Mouse (Mus musculus): ENCODE measurements at regions not wholly inside any gene's neighbourhood (a gene's known extent, or its start where the extent isn't known, plus 50 kb on each side); places are given as distances from the start of the nearest gene placed in this dataset.

DNA sequence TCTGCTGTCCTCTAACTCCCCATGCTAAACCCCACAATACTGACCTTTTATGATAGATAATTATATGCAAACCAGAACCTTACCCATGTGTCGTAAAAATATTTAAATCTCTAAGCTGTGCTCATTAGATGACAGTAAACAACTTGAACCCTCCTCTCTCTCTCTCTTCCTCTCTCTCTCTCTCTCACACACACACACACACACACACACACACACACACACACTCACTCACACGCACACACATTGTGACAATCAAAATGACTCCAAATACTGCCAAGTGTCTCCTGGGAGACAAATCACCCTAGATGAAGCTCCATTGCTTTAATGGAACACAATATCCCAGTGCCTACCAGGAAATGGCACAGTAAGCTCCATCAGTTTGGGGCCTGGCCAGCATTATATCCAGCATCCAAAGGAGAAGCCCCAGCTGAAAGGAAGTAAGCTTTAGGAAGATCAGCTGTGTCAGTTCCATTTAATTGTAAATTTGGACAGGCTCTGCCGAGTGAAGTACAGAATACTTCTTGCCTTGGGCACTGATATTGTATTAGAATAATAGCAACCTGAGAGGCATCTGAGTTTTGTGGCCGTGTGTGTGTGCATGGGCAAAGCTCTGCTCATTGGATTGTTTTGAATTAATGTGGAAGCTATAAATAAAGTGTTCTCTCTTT is 220.7 kb downstream of the Fam84b start:
- peak in 1 of 2 experiments; percentile 13 for DNase-seq (ENCODE audit: low spot score in 2 of 2)

DNA sequence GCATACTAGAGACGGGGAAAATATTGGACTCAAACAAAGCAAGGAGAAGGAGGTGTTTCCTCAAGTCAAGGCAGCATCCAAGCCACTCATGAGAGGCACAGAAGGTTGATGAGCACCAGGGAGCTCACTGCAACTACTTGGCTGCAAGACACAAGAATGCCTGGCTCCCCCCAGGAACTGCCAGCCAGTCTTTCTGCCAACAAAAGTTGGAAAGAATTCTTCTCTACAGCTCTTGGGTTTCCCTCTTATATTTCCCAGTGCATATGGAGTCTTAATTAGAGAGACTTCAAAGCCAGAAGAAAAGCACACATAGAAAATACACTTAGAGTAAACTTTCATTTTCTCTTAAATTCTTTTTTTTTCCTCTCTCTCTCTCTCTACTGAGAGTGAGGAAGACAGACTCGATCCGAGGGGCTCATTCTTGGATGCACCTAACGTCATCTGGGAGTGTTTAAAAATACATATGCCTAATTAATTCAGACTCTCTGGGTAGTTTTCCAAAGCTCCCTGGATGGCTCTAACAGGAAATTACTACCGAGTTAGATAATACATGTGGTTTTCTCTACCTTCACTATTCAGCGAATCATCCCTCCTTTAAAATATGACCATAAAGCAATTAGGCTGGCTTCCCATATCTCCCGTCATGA is 222.7 kb downstream of the Fam84b start:
- peak in 1 of 2 experiments; percentile 4 for DNase-seq (ENCODE audit: low spot score in 2 of 2)

DNA sequence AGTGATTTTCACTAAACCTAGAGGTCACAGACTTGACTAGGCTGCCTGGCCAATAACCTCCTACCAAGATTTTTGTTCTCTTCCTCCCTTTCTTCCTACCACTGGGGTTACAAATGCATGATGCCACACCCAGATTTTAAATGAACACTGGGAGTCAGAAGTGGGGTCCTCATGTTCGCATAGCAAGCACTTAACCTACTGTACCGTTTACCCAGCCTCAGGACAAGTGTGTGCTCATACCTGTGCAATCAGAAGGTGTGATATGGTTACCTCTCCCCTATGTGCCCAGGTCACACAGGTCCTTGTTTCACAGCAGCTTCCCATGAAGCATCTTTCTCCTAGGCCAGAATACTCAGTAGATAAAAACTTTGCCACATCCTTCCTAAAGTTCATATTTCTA is 234.8 kb downstream of the Fam84b start:
- no peak for DNase-seq (ENCODE audit: low spot score in 2 of 2)

DNA sequence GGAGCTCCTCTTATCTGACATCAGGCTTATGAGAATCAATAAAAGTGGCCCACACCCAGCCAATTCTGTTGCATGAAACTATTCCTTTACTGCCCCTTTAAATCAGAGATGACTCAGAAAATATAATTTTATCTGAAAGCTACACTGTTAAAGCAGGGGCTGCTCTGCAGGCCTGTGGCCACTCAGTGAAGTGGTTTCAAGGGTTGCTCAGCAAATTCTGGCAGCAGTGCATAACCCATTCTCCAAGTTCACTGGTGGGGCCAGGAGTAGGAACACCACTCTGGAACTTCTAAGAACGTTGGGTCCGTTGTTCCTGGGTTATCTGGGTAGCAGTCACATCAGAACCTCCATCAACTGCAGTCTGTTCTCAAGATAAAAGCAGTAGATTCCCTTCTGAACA is 236.2 kb downstream of the Fam84b start:
- DNase-seq (ENCODE audit: low spot score in 2 of 2) = no peak

DNA sequence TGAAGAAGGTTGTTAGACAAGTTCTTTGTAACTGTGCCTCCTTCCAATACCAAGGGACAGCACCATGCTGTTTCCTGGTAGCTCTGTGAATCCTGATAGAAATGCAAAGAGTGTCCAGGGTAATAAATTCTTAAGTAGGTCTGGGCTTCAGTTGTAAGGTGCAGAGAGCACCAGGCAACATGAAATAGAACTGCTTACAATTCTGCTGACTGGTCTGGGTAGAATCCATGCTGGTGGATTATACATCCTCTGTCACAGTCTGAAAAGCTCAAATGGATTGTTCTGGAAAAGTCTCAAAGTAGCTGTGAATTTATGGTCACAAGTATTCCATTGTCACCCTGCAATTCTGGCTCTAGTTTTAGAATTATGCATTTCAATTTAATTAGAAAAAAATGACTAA is 251.7 kb downstream of the Fam84b start:
- no peak for DNase-seq (ENCODE audit: low spot score in 2 of 2)

DNA sequence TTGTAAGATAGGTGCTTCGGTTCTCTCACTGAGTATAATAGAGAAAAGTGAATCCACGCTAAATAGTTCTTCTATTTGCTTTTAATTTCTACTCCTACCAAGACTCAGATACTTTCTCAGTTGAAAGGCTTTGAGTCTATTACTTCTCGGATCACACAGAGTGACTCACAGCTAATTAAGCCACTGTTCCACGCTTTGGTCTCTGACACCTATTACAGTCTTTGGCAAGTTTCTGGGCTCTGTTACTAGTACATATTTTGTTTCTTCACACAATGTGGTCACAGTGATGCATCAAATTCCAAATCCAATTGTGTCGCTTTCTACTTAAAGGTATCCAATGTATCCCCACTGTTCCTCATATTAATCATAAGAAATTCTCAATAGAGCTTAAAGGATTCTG is 276.5 kb downstream of the Fam84b start:
- no peak for DNase-seq (ENCODE audit: low spot score in 2 of 2)

DNA sequence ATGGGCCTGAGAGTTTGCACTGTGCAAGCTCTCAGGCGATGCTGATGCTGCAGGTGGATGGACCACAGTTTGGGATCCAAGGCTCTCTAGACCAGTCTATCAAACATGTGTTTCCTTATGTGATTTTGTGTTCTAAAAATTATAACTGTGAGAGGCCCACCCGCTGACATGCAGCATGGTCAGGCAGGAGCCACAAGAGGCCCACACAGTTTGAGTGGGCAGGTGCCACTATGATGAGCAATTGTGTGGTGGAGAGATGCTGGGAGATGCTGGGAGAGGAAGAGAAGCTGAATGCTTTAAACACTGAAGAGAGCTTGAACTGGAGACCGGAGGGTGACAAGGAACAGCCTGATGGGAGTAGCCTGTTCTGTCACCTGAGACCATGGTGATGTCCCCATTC is 287.3 kb downstream of the Fam84b start:
- no peak for DNase-seq (ENCODE audit: low spot score in 2 of 2)

DNA sequence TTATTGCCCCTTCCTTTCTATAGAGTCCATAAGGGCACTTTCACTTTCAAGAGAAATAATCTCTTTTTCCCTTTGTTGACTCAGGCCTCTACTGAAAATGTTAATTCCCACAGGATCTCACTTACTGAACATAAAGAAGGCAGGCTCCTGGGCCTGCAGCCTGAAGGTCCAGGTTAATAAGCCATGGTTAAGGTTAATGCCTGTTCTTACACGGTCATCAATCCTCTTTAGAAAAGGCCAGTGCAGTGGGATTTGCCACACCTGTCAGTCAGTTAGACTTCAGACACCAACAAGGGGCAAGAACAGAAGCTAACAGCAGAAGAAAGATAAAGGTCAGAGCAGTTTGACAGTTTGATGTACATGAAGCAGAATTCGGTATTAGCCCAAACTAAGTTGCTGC is 288.6 kb downstream of the Fam84b start:
- no peak for DNase-seq (ENCODE audit: low spot score in 2 of 2)

DNA sequence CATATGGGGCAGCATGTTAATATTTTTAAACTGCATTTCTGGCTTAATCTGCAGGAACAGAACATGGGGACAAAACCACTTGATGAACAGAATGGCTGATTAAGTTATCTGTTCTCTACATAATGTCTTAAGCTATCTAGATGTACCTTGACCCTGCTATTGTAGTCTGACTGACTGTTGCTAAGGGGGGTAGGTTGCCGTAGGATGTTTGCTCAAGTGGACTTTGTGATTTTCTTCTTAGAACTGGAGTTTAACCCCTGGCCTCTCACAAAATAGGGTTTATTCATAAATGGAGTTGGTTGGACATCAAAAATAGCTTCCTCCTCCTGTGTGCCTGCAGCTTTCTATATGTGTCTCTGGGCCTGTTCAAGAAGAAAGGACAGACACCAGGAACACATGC is 292.9 kb downstream of the Fam84b start:
- DNase-seq (ENCODE audit: low spot score in 2 of 2) = no peak

DNA sequence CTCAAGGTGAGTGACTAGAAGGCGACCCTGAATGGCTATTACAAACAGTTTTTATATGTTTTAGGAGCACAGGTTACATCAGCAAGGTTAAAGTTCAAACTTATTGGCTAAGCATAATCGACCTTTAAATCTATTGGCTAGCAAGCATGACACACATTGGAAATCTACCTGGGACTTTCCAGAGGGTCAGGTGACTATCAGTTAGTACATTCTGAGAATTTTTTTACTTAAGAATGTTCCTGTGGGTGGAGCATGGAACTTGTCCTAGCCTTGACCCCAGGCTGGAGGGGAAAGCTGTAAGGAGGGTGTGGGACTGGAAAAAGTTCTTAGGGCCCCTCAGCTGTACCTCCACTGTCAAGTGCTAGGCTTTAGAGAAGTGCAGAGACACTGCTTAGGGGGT is 297.9 kb downstream of the Fam84b start:
- DNase-seq (ENCODE audit: low spot score in 2 of 2) = no peak

DNA sequence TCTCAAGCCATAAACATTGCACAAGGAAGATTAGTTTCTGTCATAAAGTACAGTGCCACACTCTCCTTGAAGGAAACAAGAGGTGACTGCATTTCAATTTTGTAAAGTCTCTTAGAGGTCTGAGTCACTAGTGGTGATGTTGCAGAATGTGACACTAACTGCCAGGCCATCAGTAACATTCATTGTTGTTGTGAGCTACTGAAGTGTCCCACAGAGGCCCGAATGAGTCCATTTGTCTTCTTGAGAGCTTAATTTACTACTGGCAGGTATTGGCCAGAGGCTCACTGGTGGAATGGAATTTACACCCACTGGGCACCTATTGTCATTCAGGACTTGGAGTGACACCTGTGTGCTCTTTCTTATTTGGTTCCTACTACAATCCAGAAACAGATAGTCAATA is 299.0 kb downstream of the Fam84b start:
- DNase-seq (ENCODE audit: low spot score in 2 of 2) = no peak

DNA sequence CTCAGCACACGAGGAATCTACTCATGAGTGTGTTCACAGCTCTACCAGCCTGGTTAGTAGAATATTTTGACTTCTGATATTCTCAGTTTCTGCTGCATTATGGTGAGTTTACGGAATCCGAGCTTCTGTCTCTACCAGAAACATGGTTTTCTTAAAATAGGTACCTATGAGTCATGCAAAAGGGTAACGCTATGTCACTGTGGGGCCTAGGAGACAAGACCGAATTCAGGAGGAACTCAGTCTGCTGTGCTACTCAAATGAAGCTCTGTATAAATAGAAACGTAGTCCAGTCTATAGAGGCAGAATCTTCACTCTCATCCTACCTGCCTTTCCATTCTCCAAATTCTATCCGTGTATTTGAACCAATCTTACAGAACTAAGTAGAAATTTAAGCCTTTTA is 305.5 kb downstream of the Fam84b start:
- DNase-seq (ENCODE audit: low spot score in 2 of 2) = no peak

DNA sequence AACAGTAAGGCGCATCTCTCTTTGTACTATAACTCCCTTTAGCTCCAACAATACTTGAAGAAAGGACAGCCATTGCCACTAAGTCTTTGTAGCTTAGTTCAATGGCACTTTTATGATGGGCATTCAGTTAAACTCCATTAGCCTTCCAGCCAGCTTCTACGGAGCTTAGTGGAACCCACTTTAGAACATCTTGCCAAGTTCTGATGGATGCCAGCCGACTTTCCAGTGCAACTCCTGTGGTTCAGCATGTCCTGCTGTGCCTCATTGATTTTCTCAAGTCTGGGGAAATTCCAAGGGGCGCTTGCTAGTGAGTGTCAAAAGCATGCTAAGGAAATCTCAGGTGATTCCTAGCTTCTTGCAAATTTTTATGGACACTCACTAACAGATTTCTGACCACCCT is 316.4 kb downstream of the Fam84b start:
- peak in 1 of 2 experiments; percentile 3 for DNase-seq (ENCODE audit: low spot score in 2 of 2)

DNA sequence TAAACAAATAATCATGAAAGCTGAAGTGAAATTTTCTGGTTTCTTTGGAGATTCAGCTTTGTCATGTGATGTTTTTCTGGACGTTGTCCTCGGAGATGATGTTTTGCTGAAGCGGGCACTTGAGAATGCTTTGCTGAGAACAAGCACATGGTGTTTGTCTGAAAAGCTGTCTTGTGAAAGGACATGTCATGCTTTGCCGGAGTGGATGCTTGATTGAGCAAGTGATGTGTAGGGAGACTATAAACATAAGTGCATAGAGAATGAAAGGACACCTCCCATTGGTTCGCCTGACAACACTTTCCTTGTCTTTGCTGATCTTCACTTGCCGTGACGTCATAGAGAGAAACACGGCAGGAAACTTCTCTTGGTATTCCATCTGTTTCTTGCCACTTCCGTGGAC is 318.9 kb downstream of the Fam84b start:
- DNase-seq (ENCODE audit: low spot score in 2 of 2) = no peak

DNA sequence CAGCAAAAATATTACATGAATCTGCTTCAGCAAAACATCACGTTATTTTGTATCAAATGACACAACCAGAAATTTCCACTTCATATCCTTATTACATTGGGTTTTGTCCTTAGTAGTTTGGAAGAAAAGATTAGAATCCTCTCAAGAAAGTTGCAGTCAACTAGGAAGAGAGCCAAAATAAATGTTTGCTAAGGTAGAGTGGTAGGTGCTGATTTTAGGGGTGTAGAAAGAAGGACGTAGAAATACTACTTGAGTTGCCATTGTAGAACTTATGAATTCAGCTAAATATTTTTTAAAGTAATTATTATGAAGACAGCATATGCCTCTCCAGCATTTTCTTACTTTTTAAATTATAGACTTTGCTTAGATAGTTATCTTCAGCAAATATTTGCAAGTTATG is 336.8 kb downstream of the Fam84b start:
- no peak for DNase-seq (ENCODE audit: low spot score in 2 of 2)

DNA sequence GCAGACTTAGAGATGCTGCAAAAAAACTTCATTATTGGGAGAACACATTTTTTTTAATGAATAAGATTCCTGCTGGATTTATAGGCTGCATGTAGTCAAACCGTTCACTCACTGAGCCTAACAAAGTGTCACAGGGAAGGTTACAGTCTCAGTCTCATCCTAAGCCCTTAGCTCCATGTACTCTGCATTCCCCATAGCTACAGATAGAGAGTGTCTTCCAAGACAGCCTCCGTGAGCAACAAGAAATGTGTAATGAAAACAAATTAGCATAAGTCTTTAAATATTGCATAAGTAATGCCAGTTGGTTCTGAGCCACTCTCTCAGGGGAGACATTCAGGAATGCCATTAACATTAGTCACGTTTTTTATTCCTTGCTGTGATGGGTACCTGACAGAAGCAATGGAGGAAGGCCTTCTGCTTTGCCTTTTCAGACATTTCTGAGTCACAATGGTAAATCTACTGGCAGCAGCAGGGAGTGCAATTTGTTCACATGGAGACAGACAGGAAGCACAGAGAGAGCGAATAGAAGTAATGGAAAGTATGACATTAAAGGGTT is 376.7 kb downstream of the Fam84b start:
- DNase-seq (ENCODE audit: low spot score in 2 of 2) = no peak

DNA sequence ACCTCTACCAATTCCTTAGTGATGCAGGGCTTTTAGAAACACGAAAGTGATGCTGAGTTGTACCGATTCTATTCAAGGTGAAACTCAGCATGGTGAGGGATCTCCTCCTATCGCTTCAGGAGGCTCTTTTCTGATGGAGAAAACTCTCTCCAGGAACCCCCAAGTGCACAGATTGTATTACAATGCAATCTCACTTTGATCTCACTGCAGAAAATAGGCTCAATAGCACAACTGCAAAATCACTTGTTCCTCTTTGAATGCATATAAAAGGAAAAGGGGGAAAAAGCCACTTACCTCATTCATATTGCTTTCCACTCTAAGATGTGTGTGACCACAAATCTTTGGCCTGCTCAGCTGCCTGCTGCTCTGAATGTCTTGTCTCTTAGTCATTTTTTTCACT is 378.5 kb downstream of the Fam84b start:
- DNase-seq (ENCODE audit: low spot score in 2 of 2) = no peak

DNA sequence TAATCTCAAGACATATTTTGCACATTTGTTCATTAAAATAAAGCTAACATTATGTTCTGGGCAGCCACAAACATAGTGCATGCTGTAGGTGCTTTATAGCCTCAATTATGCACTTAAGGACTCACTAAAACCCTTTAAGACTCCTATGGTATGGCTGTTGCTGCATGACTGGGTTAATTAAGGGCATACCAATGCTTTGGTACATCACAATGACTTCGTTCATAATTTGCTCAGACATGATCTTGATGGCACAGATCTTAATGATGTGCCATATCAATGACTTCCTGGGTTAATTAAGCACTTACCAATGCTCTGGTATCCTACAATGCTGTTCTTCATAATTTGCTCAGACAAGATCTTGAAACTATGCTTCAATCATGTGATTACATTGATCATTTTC is 415.5 kb upstream of the 4933412E24Rik start:
- no peak for DNase-seq (ENCODE audit: low spot score in 2 of 2)

DNA sequence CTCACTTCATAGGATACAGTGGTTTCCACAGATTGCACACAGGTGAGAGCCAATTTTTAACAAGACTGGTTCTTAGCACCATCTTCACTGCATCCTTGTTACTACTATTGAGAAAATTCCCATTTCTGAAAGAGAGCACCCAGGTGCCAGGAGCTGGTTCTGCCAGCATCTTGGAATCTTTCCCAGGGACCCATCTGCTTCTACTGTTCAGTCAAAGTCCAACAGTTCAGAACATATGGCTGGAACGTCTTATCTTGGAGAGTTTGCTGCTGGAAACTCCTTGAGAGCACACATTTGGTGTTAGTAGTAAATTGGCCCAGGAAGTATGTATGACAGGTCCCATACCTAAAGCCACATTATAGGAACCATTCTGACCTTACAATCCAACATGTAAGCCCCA is 402.7 kb upstream of the 4933412E24Rik start:
- DNase-seq (ENCODE audit: low spot score in 2 of 2) = peak in 1 of 2 experiments; percentile 23

DNA sequence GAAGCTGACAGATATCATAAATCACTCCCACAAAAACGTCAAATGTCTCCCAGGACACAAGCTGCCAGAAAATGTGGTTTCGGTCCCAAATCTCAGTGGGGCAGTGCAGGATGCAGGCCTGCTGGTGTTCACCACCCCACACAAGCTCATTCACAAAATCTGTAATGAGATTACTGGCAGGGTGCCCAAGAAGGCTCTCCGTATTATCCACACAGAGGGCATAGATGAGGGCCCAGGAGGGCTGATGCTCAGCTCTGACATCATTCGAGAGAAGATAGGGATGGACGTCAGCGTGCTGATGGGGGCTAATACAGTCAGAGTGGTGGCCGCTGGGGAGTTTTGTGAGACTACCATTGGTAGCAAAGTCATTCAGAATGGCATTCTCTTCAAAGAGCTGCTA is 375.9 kb upstream of the 4933412E24Rik start:
- peak in 1 of 2 experiments; percentile 41 for DNase-seq (ENCODE audit: low spot score in 2 of 2)

DNA sequence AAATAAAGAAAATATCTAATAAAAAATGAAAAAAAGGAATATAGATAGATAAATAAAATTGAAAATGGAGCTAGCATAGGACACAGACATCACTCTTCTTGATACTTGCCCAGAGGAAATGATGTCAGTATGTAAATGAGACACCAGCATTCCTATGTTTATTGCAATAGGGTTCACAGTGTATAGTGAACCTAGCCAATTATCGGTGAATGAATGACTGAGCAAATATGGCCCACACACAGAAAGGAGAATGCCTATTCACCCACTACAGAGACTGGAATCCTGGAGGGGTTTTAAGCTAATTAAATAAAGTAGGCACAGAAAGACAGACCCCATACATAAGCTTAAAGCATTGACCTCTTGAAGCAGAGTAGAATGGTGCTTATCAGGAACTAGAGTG is 373.9 kb upstream of the 4933412E24Rik start:
- no peak for DNase-seq (ENCODE audit: low spot score in 2 of 2)

DNA sequence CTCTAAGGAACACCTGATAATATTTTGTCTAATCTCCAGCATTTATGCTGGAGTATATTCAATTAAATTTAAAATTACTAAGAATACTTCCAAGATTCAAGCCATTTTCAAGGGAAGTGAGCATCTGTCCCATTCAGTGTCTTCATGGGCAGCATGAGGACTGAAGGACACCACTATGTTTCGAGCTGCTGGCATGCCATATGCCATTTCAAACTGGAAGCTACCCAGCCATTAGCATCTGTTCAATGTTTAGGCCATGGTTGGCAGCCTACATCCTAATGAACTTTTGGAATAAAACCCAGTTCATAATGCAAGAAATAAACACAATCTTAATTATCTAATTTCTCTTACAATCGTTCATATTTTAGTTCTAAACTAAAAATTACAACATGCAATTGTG is 371.5 kb upstream of the 4933412E24Rik start:
- DNase-seq (ENCODE audit: low spot score in 2 of 2) = no peak
